Mouse (Mus musculus): ENCODE measurements around the gene Clk2.
"Not testable (repeated sequence)": the region's sequence is repeated elsewhere in the genome, so short reads cannot be mapped to it uniquely, and the experiment has no call there.

Clk2 gene

DNA sequence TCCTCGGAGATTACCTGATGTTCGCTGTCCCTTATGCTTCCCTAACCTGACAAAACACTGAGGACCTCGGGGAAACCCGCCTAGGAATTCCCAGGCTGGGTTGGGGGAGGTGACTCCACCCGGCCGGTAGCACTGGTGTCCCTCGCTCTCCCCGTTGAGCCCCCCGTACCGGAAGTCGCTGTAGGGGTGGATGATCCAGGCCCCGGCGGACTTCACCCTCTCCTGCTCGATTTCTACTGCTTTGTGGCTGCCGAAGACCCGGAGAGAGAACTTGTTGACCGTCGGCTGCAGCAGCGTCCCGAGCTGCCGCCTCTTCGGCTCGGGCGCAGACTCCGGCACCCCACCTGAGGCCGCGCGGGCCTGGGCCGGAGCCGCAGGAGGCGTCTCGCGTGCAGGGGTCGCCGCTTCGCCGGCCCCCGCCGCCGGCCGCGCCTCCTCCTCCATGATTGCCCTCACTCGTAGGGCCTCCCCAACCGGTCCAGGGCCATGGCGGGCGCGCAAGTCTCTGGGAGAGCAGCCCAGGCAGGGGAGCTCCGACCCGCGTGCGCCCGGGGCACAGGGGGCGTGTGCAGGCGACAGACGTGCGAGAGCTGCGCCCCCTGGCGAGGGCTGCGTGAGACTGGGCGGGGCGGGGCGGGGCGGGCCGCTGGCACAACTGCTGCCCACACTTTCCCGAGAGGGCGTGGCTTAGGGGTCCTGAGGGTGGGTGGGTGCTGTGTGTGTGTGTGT, 4.8 kb upstream of the Clk2 start, which contains the start of gene Hcn3:
Gene Hcn3, minus strand, starts transcription at position 581 of the 729 bp plus-strand sequence.
- peak; percentile 83 for DNase-seq (ENCODE audit: low spot score)

DNA sequence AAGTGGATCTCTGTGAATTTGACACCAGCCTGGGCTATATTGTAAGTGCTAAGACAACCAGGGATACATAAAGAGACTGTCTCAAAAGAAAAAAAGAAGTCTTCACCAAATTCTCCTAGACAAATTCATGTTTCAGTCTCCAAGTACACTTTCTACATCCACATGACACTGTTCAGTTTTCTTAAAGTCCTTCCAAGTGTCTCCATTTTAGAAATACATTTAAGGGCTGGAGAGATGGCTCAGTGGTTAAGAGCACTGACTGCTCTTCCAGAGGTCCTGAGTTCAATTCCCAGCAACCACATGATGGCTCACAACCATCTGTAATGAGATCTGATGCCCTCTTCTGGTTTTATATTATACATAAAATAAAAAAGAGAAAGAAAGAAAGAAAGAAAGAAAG, 3.4 kb upstream of the Clk2 start:
- not testable (repeated sequence) for DNase-seq (ENCODE audit: low spot score)

DNA sequence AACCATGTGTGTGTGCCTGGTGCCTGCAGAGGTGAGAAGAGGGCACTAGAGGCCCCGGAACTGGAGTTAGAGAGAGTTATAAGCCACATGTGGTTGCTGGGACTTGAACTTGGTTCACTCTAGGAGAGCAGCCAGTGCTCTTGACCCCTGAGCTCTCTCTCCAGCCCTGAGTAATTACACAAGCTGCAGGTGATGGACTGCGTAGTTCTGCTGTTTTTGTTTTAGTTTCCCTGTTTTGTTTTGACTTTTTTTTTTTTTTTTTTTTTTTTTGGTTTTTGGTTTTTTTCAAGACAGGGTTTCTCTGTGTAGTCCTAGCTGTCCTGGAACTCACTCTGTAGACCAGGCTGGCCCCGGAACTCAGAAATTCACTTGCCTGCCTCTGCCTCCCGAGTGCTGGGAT, 2.8 kb upstream of the Clk2 start:
- no peak for DNase-seq (ENCODE audit: low spot score)

DNA sequence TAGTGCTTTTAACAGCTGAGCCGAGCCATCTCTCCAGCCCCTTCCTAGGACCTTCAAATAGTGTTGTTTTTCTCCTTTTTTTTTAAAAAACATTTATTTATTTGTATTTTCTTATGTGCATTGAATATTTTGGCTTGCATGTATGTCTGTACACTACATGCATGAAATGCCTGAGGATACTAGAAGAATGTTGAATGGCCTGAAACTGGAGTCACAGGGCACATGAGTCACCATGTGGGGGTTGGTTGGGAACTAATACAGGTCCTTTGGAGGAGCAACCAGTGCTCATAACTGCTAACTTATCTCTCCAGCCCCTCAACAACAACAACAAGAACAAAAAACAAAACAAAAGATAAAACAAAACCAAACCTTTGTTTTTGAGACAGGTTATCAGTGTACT, 1.5 kb upstream of the Clk2 start:
- DNase-seq (ENCODE audit: low spot score) = no peak

DNA sequence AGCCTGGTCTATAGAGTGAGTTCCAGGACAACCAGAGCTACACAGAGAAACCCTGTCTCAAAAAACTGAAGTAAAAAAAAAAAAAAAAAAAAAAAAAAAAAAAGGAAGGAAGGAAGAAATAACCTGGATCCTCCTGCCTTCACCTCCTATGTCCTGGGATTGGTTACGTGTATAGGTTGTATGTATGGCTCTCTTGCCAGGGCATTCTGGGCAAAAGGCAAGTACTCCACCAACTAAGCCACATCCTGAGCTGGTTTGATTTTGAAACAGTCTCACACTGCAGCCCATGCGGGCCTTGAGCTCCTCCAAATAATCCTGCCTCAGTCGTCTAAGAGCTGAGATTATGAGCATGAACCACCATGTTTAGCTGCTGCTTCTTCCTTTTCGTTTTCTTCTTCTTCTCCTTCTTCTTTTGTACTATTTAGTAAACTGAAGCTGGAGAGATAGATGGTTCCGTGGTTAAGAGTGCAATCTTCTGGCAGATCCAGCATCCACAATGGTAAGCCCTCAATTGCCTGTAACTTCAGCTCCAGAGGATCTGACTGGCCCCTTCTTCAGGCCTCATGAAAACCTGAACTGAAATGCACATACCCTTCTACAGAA, 851 bp upstream of the Clk2 start:
- DNase-seq (ENCODE audit: low spot score) = no peak

DNA sequence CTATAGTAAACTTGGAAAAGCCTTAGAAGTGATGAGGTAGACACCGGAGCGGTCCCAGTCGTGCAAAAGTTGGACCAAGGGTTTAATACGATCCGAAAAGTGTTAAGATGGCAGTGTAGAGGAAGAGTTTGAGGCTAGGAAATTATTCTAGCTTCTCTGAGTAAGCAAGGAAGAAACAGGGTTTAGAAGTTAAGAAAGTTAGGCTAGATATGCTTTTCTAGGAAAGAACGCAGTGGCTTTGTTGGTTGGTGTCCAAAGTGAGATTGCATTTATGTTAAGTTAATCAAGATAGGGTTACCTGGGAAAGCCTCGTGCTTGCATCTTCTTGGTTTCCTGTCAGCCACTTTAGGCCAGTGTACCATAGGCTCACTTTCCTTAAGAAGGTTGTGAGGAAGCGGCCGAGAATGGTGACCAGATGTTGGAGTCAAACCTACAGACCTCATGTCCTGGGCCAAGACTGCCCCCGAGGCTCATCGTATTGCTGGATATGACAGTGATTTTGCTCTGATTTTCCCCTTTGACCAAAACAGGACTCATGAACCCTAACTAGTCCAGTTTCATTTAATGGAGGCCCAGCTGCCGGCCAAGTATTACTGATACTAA, 774 bp downstream of the Clk2 start:
- DNase-seq (ENCODE audit: low spot score) = no peak

DNA sequence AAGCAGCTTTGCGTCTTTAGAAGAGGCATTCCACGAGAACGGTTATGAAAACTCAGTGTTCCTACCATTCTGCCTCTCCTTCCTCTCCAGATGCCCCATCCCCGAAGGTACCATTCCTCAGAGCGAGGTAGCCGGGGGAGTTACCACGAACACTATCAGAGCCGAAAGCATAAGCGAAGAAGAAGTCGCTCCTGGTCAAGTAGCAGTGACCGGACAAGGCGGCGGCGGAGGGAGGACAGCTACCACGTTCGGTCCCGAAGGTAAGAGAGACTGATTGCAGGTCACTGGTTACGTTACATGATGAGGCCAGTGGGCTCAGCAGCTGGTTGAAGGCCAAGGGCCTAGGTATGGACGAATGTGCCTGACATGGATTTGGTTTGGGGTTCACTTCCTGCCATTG, 2.4 kb downstream of the Clk2 start:
- DNase-seq (ENCODE audit: low spot score) = no peak

DNA sequence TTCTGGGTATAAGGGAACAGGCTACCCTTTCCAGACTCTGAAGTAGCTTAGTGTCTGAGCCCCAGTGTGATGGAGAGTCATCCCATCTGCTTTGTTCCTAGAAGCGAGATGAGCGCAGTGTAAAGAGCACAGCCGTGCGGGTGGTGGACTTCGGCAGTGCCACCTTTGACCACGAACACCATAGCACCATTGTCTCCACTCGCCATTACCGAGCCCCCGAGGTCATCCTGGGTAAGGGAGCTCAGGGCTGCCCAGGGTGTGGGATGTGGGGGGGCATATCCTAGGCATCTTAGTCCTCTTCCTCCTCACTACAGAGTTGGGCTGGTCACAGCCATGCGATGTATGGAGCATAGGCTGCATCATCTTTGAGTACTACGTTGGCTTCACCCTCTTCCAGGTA, 10.2 kb downstream of the Clk2 start:
- DNase-seq (ENCODE audit: low spot score) = no peak

DNA sequence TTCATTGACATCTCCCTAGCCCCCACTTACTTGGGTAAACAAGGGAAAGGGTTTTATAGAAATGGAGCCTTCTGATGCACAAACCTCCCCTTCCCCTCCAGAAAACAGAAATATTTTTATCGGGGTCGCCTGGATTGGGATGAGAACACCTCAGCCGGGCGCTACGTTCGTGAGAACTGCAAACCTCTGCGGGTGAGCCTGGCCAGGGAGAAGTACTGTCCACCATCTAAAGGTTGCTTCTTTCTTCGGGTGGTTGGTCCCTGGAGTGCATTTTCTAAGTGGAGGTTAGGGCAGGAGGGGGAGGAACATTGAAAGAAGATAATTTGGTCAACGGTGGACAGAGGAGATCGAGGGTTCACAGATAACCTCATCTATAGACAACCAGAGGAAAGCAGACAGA, 10.9 kb downstream of the Clk2 start:
- no peak for DNase-seq (ENCODE audit: low spot score)

DNA sequence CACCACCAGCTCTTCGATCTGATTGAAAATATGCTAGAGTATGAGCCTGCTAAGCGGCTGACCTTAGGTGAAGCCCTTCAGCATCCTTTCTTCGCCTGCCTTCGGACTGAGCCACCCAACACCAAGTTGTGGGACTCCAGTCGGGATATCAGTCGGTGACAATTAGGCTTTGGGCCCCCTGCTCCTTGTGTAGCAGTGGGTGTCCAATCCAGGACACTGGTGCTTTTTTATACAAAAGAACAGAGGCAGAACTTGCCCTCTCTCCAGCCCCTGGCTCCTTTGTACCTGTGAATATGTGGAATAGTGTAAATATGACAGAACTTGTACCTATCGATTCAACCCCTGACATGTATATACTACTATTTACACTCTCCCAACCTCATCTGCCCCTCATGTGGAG, 11.8 kb downstream of the Clk2 start:
- no peak for DNase-seq (ENCODE audit: low spot score)

DNA sequence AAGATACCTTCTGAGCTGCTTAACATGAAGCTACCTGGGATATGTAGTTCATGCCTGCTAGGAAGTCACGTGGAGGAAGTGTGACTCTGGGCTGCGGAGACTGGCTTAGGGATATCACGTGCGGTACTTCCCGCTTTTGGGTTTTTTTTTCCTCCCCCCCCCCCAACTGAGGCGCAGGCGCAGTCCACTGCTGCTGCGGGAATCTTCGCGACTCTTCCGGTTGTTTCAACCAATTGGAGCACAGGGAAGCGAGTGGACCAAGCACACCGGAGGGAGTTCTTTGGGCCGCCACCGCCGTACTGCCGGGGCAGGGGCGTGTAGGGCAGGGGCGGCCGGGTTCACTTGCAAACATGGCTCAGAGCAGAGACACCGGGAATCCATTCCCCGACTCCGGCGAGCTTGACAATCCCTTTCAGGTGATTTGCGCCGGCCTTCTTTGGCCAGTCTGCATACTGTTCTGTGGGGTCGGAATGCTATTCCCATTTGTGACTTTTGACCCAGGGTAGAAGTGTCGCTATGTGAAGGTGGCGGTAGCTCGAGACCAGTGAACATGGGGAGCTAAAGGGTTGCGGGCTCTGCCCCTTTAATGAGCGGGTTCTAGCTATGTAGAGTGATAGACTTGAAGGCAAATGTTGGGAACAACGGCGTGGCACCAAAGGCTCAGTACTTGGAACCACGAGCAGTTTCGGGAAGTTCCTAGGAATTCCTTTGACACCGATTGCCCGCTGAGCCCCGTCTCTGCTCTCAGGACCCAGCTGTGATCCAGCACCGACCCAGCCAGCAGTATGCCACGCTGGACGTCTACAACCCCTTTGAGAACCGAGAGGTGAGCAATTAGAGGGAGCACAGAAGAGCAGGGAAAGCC, 12.9 kb downstream of the Clk2 start, which contains the start of gene Scamp3:
Gene Scamp3, plus strand, starts transcription at position 232 of the 865 bp plus-strand sequence.
- peak; percentile 86 for DNase-seq (ENCODE audit: low spot score)

DNA sequence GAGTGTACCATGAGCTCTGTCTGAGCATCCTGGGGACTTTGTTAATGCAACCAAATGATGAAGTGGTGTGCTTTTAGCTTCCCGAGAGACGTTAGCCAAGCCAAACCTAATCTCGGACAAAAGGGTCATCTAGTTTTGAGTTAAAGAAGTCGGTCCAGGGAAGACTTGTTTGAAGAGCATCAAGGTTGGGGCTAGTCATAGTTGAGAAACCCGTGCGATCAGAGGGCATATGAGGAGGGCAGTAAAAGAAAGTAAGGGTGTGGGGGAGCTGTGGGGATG, 13.5 kb downstream of the Clk2 start:
- no peak for DNase-seq (ENCODE audit: low spot score)

DNA sequence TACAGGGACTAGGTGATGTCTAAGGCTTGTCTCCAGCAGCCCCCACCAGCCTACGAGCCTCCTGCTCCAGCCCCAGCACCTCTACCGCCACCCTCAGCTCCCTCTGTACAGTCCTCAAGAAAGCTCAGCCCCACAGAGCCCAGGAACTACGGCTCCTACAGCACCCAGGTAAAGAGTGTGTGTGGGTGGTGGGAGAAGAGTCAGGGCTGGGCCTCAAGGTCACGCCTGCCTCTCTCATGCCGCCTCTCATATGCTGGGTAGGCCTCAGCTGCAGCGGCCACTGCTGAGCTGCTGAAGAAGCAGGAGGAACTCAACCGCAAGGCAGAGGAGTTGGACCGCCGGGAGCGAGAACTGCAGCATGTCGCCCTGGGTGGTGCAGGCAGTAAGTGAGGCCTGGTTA, 14.5 kb downstream of the Clk2 start:
- DNase-seq (ENCODE audit: low spot score) = no peak

DNA sequence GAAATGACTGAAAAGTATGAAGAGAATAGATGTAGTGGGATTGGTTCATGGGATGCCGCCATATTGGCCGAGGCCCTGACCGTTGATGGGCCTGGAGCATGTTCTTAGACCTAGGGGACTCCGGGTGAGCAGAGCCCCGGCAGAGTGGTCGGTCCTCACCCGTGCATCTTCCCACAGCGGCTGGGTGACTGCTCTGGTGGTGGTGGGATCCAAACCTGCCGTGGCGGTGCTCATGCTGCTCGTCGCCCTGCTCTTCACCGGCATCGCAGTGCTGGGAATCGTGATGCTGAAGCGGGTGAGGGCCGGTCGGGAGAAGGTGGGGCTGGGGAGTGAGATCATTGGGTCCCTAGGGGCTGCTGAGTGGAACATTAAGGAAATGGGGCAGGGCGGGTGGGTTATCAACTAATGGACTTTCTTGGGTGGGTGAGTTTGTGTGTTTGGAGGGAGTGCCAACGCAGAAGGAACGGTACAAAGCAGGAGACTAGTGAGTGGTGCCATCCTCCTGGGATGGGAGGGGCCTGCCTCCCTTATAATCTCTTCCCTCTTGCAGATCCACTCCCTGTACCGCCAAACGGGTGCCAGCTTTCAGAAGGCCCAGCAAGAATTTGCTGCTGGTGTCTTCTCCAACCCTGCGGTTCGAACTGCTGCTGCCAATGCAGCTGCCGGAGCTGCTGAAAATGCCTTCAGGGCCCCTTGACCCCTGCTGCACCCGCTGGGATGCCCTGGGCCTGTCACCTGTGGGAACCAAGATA, 17.3 kb downstream of the Clk2 start:
- no peak for DNase-seq (ENCODE audit: low spot score)

DNA sequence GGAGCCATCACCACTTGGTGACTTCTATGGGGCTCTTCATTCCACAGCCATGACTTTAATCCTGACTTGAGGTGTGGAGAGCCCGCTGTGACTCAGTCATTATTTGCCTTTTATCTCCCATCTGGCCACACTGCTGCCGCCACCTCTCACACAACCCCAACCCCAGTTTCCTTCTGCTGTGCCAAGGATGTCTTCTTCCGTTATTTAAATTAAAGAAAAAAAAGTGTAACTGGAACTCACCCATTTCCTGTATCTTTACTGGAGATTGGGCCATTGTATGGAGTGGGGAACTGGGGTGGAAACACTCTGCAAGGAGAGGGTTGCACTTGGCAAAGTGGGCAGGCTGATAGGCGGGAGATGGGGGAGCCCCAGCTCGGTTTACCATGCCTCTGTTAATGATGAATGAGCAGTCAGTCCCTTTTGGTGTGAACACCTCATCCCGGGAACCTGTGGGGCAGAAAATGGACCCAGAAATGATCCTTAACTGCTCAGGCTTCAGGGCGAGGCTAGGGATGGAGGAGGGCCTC, 18.0 kb downstream of the Clk2 start:
- DNase-seq (ENCODE audit: low spot score) = no peak

DNA sequence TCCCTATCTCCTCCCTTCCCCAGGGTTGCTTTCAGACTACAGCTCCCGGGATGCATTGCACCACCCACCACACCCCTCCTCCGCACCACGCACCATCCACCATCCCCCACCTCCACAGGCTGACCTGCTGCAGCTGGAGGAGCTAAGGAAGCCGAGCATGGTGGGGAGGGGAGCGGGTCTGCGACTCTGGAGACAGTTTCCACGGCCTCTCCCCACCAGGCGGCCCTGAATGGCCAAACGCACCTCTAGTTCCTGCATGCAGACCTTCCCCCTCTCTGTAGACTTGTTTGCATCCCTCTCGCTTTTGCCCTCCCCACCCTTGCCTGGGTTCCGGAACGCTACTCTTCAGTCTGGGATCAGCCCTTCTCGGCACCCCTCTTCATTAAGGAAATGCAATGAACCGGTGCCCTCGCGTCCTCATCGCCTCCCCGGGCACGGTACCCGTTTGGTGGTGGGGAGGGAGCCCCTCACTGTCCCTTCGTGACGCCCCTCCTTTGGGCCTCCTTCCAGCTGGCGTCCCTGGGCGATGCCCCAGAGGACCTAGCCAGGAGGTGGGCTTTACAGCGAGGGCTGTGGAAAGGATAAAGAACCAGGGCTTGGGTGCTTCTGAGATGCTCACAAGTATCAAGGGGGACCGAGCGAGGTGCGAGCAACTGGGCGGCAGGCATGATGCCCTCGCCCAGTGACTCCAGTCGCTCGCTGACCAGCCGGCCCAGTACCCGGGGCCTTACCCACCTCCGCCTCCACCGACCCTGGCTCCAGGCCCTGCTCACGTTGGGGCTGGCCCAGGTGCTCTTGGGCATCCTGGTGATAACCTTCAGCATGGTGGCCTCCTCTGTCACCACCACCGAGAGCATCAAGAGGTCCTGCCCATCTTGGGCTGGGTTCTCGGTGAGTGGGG, 18.7 kb downstream of the Clk2 start, which contains the start of gene Fam189b:
Gene Fam189b, plus strand, starts transcription at position 86 of the 901 bp plus-strand sequence.
- peak; percentile 90 for DNase-seq (ENCODE audit: low spot score)

DNA sequence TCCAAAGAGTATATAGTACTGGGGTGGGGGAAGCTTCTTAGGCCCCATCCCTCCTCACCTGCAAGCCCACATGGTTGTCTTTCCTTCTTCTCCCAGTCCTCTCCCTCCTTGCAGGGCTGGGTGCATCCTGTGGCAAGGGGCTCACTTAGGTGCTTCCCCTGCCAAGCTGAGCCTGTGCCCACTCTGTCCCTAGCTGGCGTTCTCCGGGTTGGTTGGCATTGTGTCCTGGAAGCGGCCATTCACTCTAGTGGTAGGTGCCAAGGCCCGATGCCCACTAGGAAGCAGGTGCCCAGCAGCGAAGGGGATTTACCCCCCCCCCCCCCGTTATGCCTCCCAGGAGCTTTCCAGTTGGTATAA, 19.3 kb downstream of the Clk2 start:
- DNase-seq (ENCODE audit: low spot score) = no peak

DNA sequence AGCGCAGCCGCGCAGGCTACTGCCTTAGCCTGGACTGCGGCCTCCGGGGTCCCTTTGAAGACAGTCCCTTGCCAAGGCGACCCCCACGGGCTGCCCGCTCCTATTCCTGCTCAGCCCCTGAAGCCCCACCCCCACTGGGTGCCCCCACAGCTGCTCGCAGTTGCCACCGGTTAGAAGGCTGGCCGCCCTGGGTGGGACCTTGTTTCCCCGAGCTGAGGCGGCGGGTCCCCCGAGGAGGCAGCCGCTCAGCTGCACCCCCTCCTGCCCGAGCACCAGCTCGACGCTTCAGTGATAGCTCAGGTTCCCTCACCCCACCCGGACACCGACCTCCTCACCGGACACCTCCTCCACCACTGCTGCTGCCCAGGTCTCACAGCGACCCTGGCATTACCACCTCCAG, 22.6 kb downstream of the Clk2 start:
- DNase-seq (ENCODE audit: low spot score) = no peak

DNA sequence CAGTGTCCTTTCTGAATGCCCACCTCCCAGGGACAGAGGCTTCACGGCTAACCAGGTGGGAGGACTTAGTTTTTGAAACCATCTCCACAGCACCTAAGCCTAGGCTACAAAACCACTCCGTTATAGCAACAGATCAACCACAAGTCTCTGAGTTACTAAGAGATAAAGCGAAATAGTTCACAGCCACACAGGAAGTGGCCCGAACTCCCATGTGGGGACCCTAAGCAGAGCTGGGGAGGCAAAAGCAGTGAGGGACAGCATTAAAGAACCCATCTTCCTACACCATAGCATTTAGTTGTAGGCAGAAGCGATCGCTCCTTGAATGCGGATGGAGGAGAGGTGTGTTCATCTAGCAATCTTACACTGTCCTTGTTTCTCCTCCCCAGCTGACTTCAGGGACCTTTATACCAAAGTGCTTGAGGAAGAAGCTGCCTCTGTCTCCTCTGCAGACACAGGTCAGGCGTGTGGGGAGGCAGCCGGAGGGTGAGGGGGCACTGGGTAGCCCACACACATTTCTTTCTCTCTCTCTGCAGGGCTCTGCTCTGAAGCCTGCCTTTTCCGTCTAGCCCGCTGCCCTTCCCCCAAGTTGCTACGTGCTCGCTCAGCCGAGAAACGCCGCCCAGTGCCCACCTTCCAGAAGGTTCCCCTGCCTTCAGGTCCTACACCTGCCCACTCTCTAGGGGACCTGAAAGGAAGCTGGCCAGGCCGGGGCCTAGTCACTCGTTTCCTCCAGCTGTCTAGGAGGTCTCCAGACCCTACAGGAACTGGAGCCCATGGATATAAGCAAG, 23.3 kb downstream of the Clk2 start:
- DNase-seq (ENCODE audit: low spot score) = no peak

DNA sequence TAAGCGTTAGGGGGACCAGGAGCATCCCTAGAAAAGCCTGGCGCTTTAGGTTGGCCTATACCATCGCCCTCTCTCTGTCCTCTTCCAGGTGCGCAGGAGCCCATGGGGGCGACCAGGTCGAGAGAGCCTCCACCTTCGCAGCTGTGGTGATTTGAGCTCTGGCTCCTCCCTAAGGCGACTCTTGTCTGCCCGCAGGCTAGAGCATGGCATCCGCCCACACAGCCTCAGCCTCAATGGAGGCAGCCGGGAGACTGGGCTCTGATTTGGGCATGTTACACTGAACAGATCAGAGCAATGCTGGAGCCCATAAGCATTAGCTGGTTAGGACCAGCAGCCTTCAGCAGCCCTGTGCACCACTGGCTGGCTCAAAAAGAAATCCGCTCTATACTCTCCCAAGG, 23.9 kb downstream of the Clk2 start:
- DNase-seq (ENCODE audit: low spot score) = no peak

Data from testis, postnatal 10 days (tissue).